Mouse (Mus musculus) megakaryocyte, embryonic 14.5 days (primary cell): ENCODE results near the gene Creb3l4.

Experiments
- FLI1 ChIP-seq: IDR thresholded peaks from 2 replicates; pipeline ENCODE4 v1.6.1; 2012; ENCODE audit warnings: low read length, inconsistent platforms, mixed read lengths
- GATA1 ChIP-seq: IDR thresholded peaks from 3 replicates; pipeline ENCODE4 v1.6.1; 2012; ENCODE audit warnings: mixed read lengths, low read length, inconsistent platforms, borderline replicate concordance

GRCm38 (mm10) chr3:90256731-90257530 is 13.6 kb upstream of the Creb3l4 start:
- TF ChIP-seq GATA1: no peak
- no peak for TF ChIP-seq FLI1
